Mouse (Mus musculus) testis, adult 2 months (tissue): Measurements from ENCODE around the gene Lgr4.

ENCODE experiments used
- CTCF ChIP-seq: fragments of 200-500 bp; IDR thresholded peaks from 2 replicates; pipeline ENCODE4 v1.5.1; 2012; ENCODE audit warnings: low read depth, mild to moderate bottlenecking, inconsistent platforms, low read length, moderate library complexity; ENCODE audit not compliant: control insufficient read depth, insufficient read depth, insufficient replicate concordance
- POLR2A ChIP-seq: fragments of 200-500 bp; IDR thresholded peaks from 2 replicates; pipeline ENCODE4 v1.6.1; 2012; ENCODE audit warnings: low read depth, mild to moderate bottlenecking, inconsistent platforms, low read length, moderate library complexity; ENCODE audit not compliant: control insufficient read depth

DNA sequence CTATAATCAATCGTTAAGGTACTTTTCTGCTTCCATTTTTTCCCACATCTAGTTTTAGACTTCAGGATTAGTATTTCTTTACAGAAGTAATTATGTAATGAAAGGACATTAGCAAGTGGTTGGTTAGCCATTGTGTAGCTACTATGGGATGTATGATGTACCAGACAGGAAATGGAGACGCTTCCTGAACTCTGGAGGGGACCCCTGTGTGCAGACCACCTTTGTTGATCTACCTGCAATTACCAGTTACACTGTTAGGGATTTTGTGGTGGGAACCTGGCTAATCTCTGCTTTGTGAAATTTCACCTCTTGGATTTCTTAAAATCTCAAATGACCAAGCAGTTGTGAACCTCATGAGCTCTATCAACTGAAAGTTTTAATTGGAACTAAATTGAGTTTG is 54.9 kb downstream of the Lgr4 start:
- TF ChIP-seq POLR2A: no peak
- TF ChIP-seq CTCF: no peak
